ENCODE assay signal across 8 mouse cellular contexts in the genomic region with DNA sequence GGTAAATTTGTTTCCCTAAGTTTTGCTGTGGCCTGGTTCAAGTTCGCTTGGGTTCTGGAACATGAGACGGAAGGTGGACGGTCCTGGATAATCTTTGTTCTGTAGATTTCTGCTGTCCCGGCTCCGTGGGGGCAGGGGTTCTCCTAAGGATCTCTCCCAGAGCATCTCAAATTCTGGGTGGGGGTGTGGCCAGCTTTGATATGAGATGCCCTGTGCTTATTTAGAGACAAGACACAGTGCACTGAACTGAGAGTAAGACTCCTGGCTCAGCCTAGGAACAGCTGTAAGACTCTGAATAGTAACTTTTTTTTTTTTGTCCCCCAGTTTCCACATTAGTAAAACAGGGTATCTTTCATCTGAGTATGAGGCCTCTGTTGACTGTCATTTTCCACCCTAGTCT. TPM values are rescaled to one million over a fixed set of nuclear protein-coding genes. Genes with fewer than 3 reads are reported as not detected.
DNase-seq lines count a peak whose midpoint lies in the region; ATAC-seq and TF ChIP-seq lines count a peak whose summit lies in the region.

No protein-coding gene starts in this region.

- peak overlapping the region; percentile 81 for H3K4me2 ChIP-seq in heart, embryonic 13.5 days

- peak overlapping the region; percentile 77 for H3K4me3 ChIP-seq in heart, embryonic 13.5 days
- H3K4me3 ChIP-seq in ES-Bruce4 (ENCODE audit: low read depth, low read length) = peak overlapping the region; percentile 74
- H3K4me3 ChIP-seq in liver, adult 2 months (ENCODE audit: insufficient read depth, low read depth, low read length) = peak overlapping the region; percentile 92

- peak overlapping the region; percentile 71; the same call in 1 of the 2 replicates for H3K27ac ChIP-seq in heart, embryonic 13.5 days (replicated peaks)
- no peak overlapping the region for H3K27ac ChIP-seq in ES-Bruce4 (ENCODE audit: insufficient read depth, low read length)
- H3K27ac ChIP-seq in liver, adult 2 months (replicated peaks; ENCODE audit: insufficient read depth, low read depth, low read length) = no peak overlapping the region; the same call in 1 of the 2 replicates

- TF ChIP-seq POLR2A in ES-Bruce4 (IDR thresholded peaks at IDR 0.05; ENCODE audit: insufficient read depth, low read length) = no peak
- no peak for TF ChIP-seq POLR2A in liver, adult 2 months (IDR thresholded peaks at IDR 0.05; ENCODE audit: extremely low read depth, insufficient read depth, low read length)

- H3K9me3 ChIP-seq in heart, embryonic 13.5 days = no peaks in the 10 kb centered on the region
- H3K9me3 ChIP-seq in ES-Bruce4 (replicated peaks; ENCODE audit: control insufficient read depth, insufficient read depth, low read length, poor library complexity, severe bottlenecking) = no peaks in the 10 kb centered on the region

- H3K36me3 ChIP-seq in heart, embryonic 13.5 days = peaks cover 8% of the 10 kb centered on the region; the same call in 1 of the 2 replicates
- H3K36me3 ChIP-seq in ES-Bruce4 (ENCODE audit: control insufficient read depth, insufficient read depth, low read length, poor library complexity, severe bottlenecking) = no peaks in the 10 kb centered on the region
- H3K36me3 ChIP-seq in liver, adult 2 months (ENCODE audit: control insufficient read depth, insufficient read depth, low read length) = no peaks in the 10 kb centered on the region

- H3K4me1 ChIP-seq in heart, embryonic 13.5 days = peaks cover 14% of the 10 kb centered on the region
- no peaks in the 10 kb centered on the region for H3K4me1 ChIP-seq in ES-Bruce4 (ENCODE audit: control insufficient read depth, insufficient read depth, low read length)
- H3K4me1 ChIP-seq in liver, adult 2 months (ENCODE audit: control insufficient read depth, insufficient read depth, low read length) = peaks cover 2% of the 10 kb centered on the region; the same call in 1 of the 2 replicates

- H3K9ac ChIP-seq in heart, embryonic 13.5 days = peak overlapping the region; percentile 85
- peak overlapping the region; percentile 69 for H3K9ac ChIP-seq in ES-Bruce4 (ENCODE audit: low read depth, poor library complexity, severe bottlenecking)
- H3K9ac ChIP-seq in liver, adult 2 months (ENCODE audit: low read depth, low read length) = peak overlapping the region; percentile 92

- ATAC-seq in heart, embryonic 13.5 days (ENCODE audit: extremely low read depth, insufficient number of reproducible peaks, low FRiP score, low TSS enrichment) = no peak
- 0 out of 2 replicates have a peak, but pooled peaks have one; percentile 24 for ATAC-seq in erythroblast, adult 5-6 weeks (replicated peaks; ENCODE audit: low FRiP score, poor library complexity, severe bottlenecking)
- no peak for ATAC-seq in monocyte, adult 5-6 weeks (replicated peaks; ENCODE audit: insufficient number of reproducible peaks, low FRiP score, low TSS enrichment, poor library complexity, severe bottlenecking)
- no peak for ATAC-seq in frontal cortex, adult (ENCODE audit: low TSS enrichment)

- 1% methylated on average over 5 of the region's 5 CpGs for WGBS in heart, embryonic 13.5 days
- WGBS in liver, adult 2 months = under 1% methylated on average over 5 of the region's 5 CpGs

- H3K27me3 ChIP-seq in heart, embryonic 13.5 days (replicated peaks) = peaks cover 12% of the 10 kb centered on the region; the same call in 1 of the 2 replicates
- no peaks in the 10 kb centered on the region for H3K27me3 ChIP-seq in ES-Bruce4 (ENCODE audit: control insufficient read depth, insufficient read depth, low read length, poor library complexity, severe bottlenecking)
- H3K27me3 ChIP-seq in liver, adult 2 months (ENCODE audit: control insufficient read depth, insufficient read depth, low read length) = no peaks in the 10 kb centered on the region

- intact Hi-C loops in heart, postnatal 25 days (cut with DNase I) = loop anchor here (1.0 to 5.0 kb wide), 2 partner anchors 15 to 76 kb away; no protein-coding TSS in a partner anchor
- intact Hi-C loops in left cerebral cortex, postnatal 36 days (cut with DNase I) = no loop called here

- no peak for TF ChIP-seq EP300 in ES-Bruce4 (IDR thresholded peaks at IDR 0.05; ENCODE audit: insufficient read depth, low read depth, low read length)

- TF ChIP-seq CTCF in ES-Bruce4 (IDR thresholded peaks at IDR 0.05; ENCODE audit: low read depth, low read length) = no peak
- no peak for TF ChIP-seq CTCF in liver, adult 2 months (IDR thresholded peaks at IDR 0.05; ENCODE audit: low read depth, low read length)

- no peak for DNase-seq in heart, postnatal 25 days (ENCODE audit: low spot score)
- DNase-seq in liver, adult 2 months (ENCODE audit: extremely low read depth, low read depth, low spot score) = no peak
- DNase-seq in left cerebral cortex, postnatal 36 days (ENCODE audit: low spot score in 2 of 2) = no peak

- no peaks in the 10 kb centered on the region for H3K79me2 ChIP-seq in liver, adult 2 months (ENCODE audit: control insufficient read depth, insufficient read depth, low read length)

RNA-seq across cellular contexts. Expression of a gene that starts 0.7 kb away (rescaled TPM):
- polyA plus RNA-seq in heart, embryonic 13.5 days (2015; fragmentation: Nextera tagmentation; extraction: Ambion mirVana) = 9.0 and 9.6 TPM in 2 replicates
- 1 to 10 TPM; 4.4 to 6.4 TPM for total RNA-seq in heart, postnatal 25 days (2021)
- 13.7 and 15.0 TPM in 2 replicates for polyA plus RNA-seq in ES-Bruce4 (2011; ENCODE audit: insufficient read depth, insufficient read length, low read depth, missing spikeins)
- total RNA-seq in erythroblast, adult 5-6 weeks (2015; ENCODE audit: low replicate concordance) = 0.63 TPM in 1 of 2 replicates, not detected in the other
- 4.1 and 5.0 TPM in 2 replicates for total RNA-seq in erythroblast, adult 5-6 weeks (2017; ENCODE audit: low replicate concordance)
- total RNA-seq in liver, adult 2 months (2014; rRNA removed) = 1.3 and 1.8 TPM in 2 replicates
- 5.2 and 8.2 TPM in 2 replicates for polyA plus RNA-seq in liver, adult 2 months (2012; rRNA removed)
- 28.6 to 54.3 TPM (median 43.2 TPM) in 3 replicates for total RNA-seq in monocyte, adult 5-6 weeks (2017)
- 10 to 100 TPM in 1 of 2 experiments, 1 to 10 TPM in 1; 9.5 to 14.2 TPM for total RNA-seq in left cerebral cortex, postnatal 36 days (2021)

RNA-seq across cellular contexts. Expression of a gene that starts 18.6 kb away (rescaled TPM):
- polyA plus RNA-seq in heart, embryonic 13.5 days (2015; fragmentation: Nextera tagmentation; extraction: Ambion mirVana) = 89.4 and 92.6 TPM in 2 replicates
- total RNA-seq in heart, postnatal 25 days (2021) = 10 to 100 TPM; 20.5 to 21.8 TPM
- 205 and 210 TPM in 2 replicates for polyA plus RNA-seq in ES-Bruce4 (2011; ENCODE audit: insufficient read depth, insufficient read length, low read depth, missing spikeins)
- total RNA-seq in erythroblast, adult 5-6 weeks (2015; ENCODE audit: low replicate concordance) = 9.0 and 12.5 TPM in 2 replicates
- total RNA-seq in erythroblast, adult 5-6 weeks (2017; ENCODE audit: low replicate concordance) = 11.2 and 15.5 TPM in 2 replicates
- total RNA-seq in liver, adult 2 months (2014; rRNA removed) = 16.5 and 25.0 TPM in 2 replicates
- 66.3 and 71.2 TPM in 2 replicates for polyA plus RNA-seq in liver, adult 2 months (2012; rRNA removed)
- total RNA-seq in monocyte, adult 5-6 weeks (2017) = 43.2 to 64.7 TPM (median 49.7 TPM) in 3 replicates
- 100 to 1,000 TPM; 183 to 198 TPM for total RNA-seq in left cerebral cortex, postnatal 36 days (2021)

RNA-seq across cellular contexts. Expression of a gene that starts 58.6 kb away (rescaled TPM):
- polyA plus RNA-seq in heart, embryonic 13.5 days (2015; fragmentation: Nextera tagmentation; extraction: Ambion mirVana) = not detected in 2 replicates
- total RNA-seq in heart, postnatal 25 days (2021) = not detected
- 0.23 TPM in 1 of 2 replicates, not detected in the other for polyA plus RNA-seq in ES-Bruce4 (2011; ENCODE audit: insufficient read depth, insufficient read length, low read depth, missing spikeins)
- total RNA-seq in erythroblast, adult 5-6 weeks (2015; ENCODE audit: low replicate concordance) = not detected in 2 replicates
- total RNA-seq in erythroblast, adult 5-6 weeks (2017; ENCODE audit: low replicate concordance) = not detected in 2 replicates
- not detected in 2 replicates for total RNA-seq in liver, adult 2 months (2014; rRNA removed)
- not detected in 2 replicates for polyA plus RNA-seq in liver, adult 2 months (2012; rRNA removed)
- not detected in 3 replicates for total RNA-seq in monocyte, adult 5-6 weeks (2017)
- 1 to 10 TPM; 3.4 to 3.6 TPM for total RNA-seq in left cerebral cortex, postnatal 36 days (2021)
